Mouse (Mus musculus): ENCODE data around the gene Psma3.

Psma3 gene

GRCm38 (mm10) chr12:70974441-70975266, at the start of gene Psma3:
TSS of gene Psma3 (plus strand) at chr12:70974621.
- DNase-seq (ENCODE audit: low spot score in 2 of 2): peak; percentile 90 to 93

- no peak for DNase-seq (ENCODE audit: low spot score in 2 of 2)
Observed at GRCm38 (mm10) chr12:70929781-70930180, 44.6 kb upstream of the Psma3 start.

GRCm38 (mm10) chr12:70937150-70937549, 37.3 kb upstream of the Psma3 start:
- peak in 1 of 2 experiments; percentile 12 for DNase-seq (ENCODE audit: low spot score in 2 of 2)

GRCm38 (mm10) chr12:70937571-70938384, 36.6 kb upstream of the Psma3 start, which contains the start of gene Actr10:
TSS of gene Actr10 (plus strand) at chr12:70937857.
- DNase-seq (ENCODE audit: low spot score in 2 of 2): peak; percentile 85 to 89

GRCm38 (mm10) chr12:70940806-70941205, 33.6 kb upstream of the Psma3 start:
- peak; percentile 21 to 34 for DNase-seq (ENCODE audit: low spot score in 2 of 2)

GRCm38 (mm10) chr12:70944181-70944580, 30.2 kb upstream of the Psma3 start:
- no peak for DNase-seq (ENCODE audit: low spot score in 2 of 2)

- no peak for DNase-seq (ENCODE audit: low spot score in 2 of 2)
Observed at GRCm38 (mm10) chr12:70946585-70947256, 27.7 kb upstream of the Psma3 start.

- no peak for DNase-seq (ENCODE audit: low spot score in 2 of 2)
Observed at GRCm38 (mm10) chr12:70958640-70959039, 15.8 kb upstream of the Psma3 start.

- no peak for DNase-seq (ENCODE audit: low spot score in 2 of 2)
Observed at GRCm38 (mm10) chr12:70967581-70967980, 6.8 kb upstream of the Psma3 start.

GRCm38 (mm10) chr12:70968141-70968790, 6.2 kb upstream of the Psma3 start:
- peak; percentile 78 to 82 for DNase-seq (ENCODE audit: low spot score in 2 of 2)

GRCm38 (mm10) chr12:70968791-70969307, 5.6 kb upstream of the Psma3 start:
- DNase-seq (ENCODE audit: low spot score in 2 of 2): peak; percentile 83 to 88

GRCm38 (mm10) chr12:70969485-70970184, 4.8 kb upstream of the Psma3 start:
- DNase-seq (ENCODE audit: low spot score in 2 of 2): peak; percentile 55 to 69

- DNase-seq (ENCODE audit: low spot score in 2 of 2): no peak
Observed at GRCm38 (mm10) chr12:70973831-70974230, 590 bp upstream of the Psma3 start.

GRCm38 (mm10) chr12:70975406-70975805, 985 bp downstream of the Psma3 start:
- DNase-seq (ENCODE audit: low spot score in 2 of 2): no peak

GRCm38 (mm10) chr12:70975891-70976290, 1.5 kb downstream of the Psma3 start:
- no peak for DNase-seq (ENCODE audit: low spot score in 2 of 2)

- no peak for DNase-seq (ENCODE audit: low spot score in 2 of 2)
Observed at GRCm38 (mm10) chr12:70978345-70978744, 3.9 kb downstream of the Psma3 start.

- no peak for DNase-seq (ENCODE audit: low spot score in 2 of 2)
Observed at GRCm38 (mm10) chr12:70984855-70985550, 10.6 kb downstream of the Psma3 start.

- DNase-seq (ENCODE audit: low spot score in 2 of 2): no peak
Observed at GRCm38 (mm10) chr12:70997225-70997624, 22.8 kb downstream of the Psma3 start.

GRCm38 (mm10) chr12:70999423-70999903, 25.0 kb downstream of the Psma3 start:
- peak; percentile 57 to 71 for DNase-seq (ENCODE audit: low spot score in 2 of 2)

- DNase-seq (ENCODE audit: low spot score in 2 of 2): no peak
Observed at GRCm38 (mm10) chr12:71000344-71000743, 25.9 kb downstream of the Psma3 start.

Data from spleen, postnatal 36 days (tissue).